Mouse (Mus musculus) ovary, postnatal 36 days (tissue): Measurements from ENCODE around the gene Gm20869.
"Not testable (repeated sequence)": the region's sequence is repeated elsewhere in the genome, so short reads cannot be mapped to it uniquely, and the experiment has no call there.

Source experiments
- DNase-seq: peaks from one replicate; pipeline ENCODE4 v3.0.0; 2022; ENCODE audit warnings: low spot score, mixed read lengths

Gm20869 gene

GRCm38 (mm10) chrY:71469149-71469548 is at the start of gene Gm20869:
Gene Gm20869 (plus strand): TSS chrY:71469449.
- DNase-seq, result not testable (repeated sequence)
